ENCODE assay signal across 9 mouse cellular contexts in the genomic region with DNA sequence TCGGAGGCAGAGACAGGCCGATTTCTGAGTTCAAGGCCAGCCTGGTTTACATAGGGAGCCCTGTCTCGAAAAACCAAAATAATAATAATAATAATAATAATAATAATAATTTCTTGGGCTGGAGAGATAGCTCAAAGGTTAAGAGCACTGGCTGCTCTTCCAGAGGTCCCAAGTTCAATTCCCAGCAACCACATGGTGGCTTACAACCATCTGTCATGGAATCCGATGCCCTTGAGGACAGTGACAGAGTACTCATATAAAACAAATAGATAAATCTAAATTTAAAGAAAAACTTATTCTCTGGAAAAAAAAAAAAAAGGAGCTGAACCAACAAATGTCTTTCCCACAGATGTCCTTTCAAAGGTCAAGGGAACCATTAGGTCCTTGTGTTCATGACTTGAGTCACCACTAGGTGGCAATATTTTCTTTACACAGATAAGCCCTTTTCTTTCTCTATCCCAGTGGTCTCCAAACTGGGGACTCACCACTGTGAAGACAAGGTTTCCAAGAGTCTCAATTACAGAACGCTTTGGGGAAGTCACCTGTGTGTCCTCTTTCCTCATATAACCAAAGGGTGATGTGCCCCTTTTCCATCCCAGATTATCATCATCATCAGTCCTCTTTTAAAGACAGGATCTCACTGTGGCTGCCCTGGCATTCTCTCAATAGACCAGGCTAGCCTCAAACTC.
DNase-seq lines count a peak whose midpoint lies in the region; ATAC-seq and TF ChIP-seq lines count a peak whose summit lies in the region.
"Had no signal": no experiment of that assay in that cellular context is flagged by ENCODE, and none has a peak within 500 bp of the region (broad histone marks: within the 10 kb centered on the region; RNA-seq: fewer than 3 reads in every experiment).

No protein-coding gene starts in this region.

- H3K36me3 ChIP-seq in heart, embryonic 11.5 days (ENCODE audit: control insufficient read depth, insufficient read depth, low read length) = no peaks in the 10 kb centered on the region
- no peaks in the 10 kb centered on the region for H3K36me3 ChIP-seq in heart, postnatal 0 days (replicated peaks; ENCODE audit: control insufficient read depth, insufficient read depth, low read length)
- H3K36me3 ChIP-seq in lung, embryonic 16.5 days (ENCODE audit: control insufficient read depth, insufficient read depth, low read length) = no peaks in the 10 kb centered on the region

- peak; percentile 45 for DNase-seq in heart, adult 8-10 months (ENCODE audit: low spot score)
- peak; percentile 63 for DNase-seq in CD4-positive, CD25-positive, alpha-beta regulatory T cell, adult 2 months (ENCODE audit: low read depth, low spot score)
- DNase-seq in cerebellum, adult 18-20 months = peak; percentile 15 to 16
- peak; percentile 81 for DNase-seq in heart, postnatal 0 days (ENCODE audit: low spot score)
- no peak for DNase-seq in urinary bladder, adult 18-20 months (ENCODE audit: low spot score in 2 of 2)
- DNase-seq in spleen, postnatal 4 days (ENCODE audit: low spot score in 2 of 2) = no peak

- no peak overlapping the region for H3K9ac ChIP-seq in heart, embryonic 11.5 days (ENCODE audit: low read depth, low read length)
- no peak overlapping the region for H3K9ac ChIP-seq in heart, postnatal 0 days (replicated peaks; ENCODE audit: low read depth, low read length)
- H3K9ac ChIP-seq in lung, embryonic 16.5 days (ENCODE audit: low read length) = no peak overlapping the region

- H3K27me3 ChIP-seq in heart, embryonic 11.5 days (ENCODE audit: control insufficient read depth, insufficient read depth, low read length) = no peaks in the 10 kb centered on the region
- H3K27me3 ChIP-seq in heart, postnatal 0 days (ENCODE audit: control insufficient read depth, insufficient read depth, low read length) = no peaks in the 10 kb centered on the region
- no peaks in the 10 kb centered on the region for H3K27me3 ChIP-seq in lung, embryonic 16.5 days (ENCODE audit: control insufficient read depth, insufficient read depth, low read depth, low read length)

- no peaks in the 10 kb centered on the region for H3K9me3 ChIP-seq in heart, embryonic 11.5 days (replicated peaks; ENCODE audit: control insufficient read depth, low read length)
- no peaks in the 10 kb centered on the region for H3K9me3 ChIP-seq in heart, postnatal 0 days (replicated peaks; ENCODE audit: control insufficient read depth, low read length)
- no peaks in the 10 kb centered on the region for H3K9me3 ChIP-seq in lung, embryonic 16.5 days (ENCODE audit: control insufficient read depth, low read length)

- H3K4me1 ChIP-seq in heart, embryonic 11.5 days (ENCODE audit: control insufficient read depth, insufficient read depth, low read length) = no peaks in the 10 kb centered on the region
- H3K4me1 ChIP-seq in heart, postnatal 0 days (ENCODE audit: control insufficient read depth, insufficient read depth) = no peaks in the 10 kb centered on the region
- no peaks in the 10 kb centered on the region for H3K4me1 ChIP-seq in lung, embryonic 16.5 days (replicated peaks; ENCODE audit: control insufficient read depth, insufficient read depth, low read length)

- H3K4me3 ChIP-seq in heart, embryonic 11.5 days (ENCODE audit: low read depth, low read length) = no peak overlapping the region
- no peak overlapping the region for H3K4me3 ChIP-seq in heart, postnatal 0 days (ENCODE audit: low read depth, low read length)
- no peak overlapping the region for H3K4me3 ChIP-seq in lung, embryonic 16.5 days (ENCODE audit: low read length)

- TF ChIP-seq EP300 in heart, postnatal 0 days (IDR thresholded peaks at IDR 0.05; ENCODE audit: low read depth) = no peak

- no peak overlapping the region for H3K4me2 ChIP-seq in heart, embryonic 11.5 days
- no peak overlapping the region for H3K4me2 ChIP-seq in heart, postnatal 0 days (ENCODE audit: low read depth, low read length)
- no peak overlapping the region for H3K4me2 ChIP-seq in lung, embryonic 16.5 days (ENCODE audit: low read depth, low read length)

- TF ChIP-seq CTCF in heart, postnatal 0 days (IDR thresholded peaks at IDR 0.05; ENCODE audit: low read depth) = peak; percentile 65

- no peak overlapping the region for H3K27ac ChIP-seq in heart, embryonic 11.5 days (ENCODE audit: low read depth, low read length)
- no peak overlapping the region for H3K27ac ChIP-seq in heart, postnatal 0 days (ENCODE audit: low read depth)
- H3K27ac ChIP-seq in lung, embryonic 16.5 days (ENCODE audit: low read length) = no peak overlapping the region
- H3K27ac ChIP-seq: macrophage had no signal

- ATAC-seq in heart, embryonic 11.5 days (replicated peaks; ENCODE audit: insufficient number of reproducible peaks, low FRiP score, low TSS enrichment) = no peak
- peak; percentile 53 for ATAC-seq in heart, postnatal 0 days (ENCODE audit: insufficient read depth, low read depth)
- ATAC-seq in lung, embryonic 16.5 days (ENCODE audit: low read depth) = peak; percentile 23; the same call in 1 of the 2 replicates

- 61% methylated on average over 5 of the region's 5 CpGs for WGBS in heart, embryonic 11.5 days (ENCODE audit: insufficient replicate concordance)
- WGBS in heart, postnatal 0 days = 62% methylated on average over 5 of the region's 5 CpGs
- 66% methylated on average over 5 of the region's 5 CpGs for WGBS in lung, embryonic 16.5 days

Comparison
In these comparisons a context has a peak if more than half of its experiments do, and no peak if none do; other contexts are left out.
1. DNase-seq: peak in heart, adult 8-10 months (single experiment), CD4-positive, CD25-positive, alpha-beta regulatory T cell, adult 2 months (single experiment), cerebellum, adult 18-20 months (2 of 2) and heart, postnatal 0 days (single experiment); none in urinary bladder, adult 18-20 months (0 of 2) and spleen, postnatal 4 days (0 of 2).